Mouse (Mus musculus) intestine, embryonic 14.5 days (tissue): ENCODE measurements around the gene Olfr1133. TPM values are rescaled to one million over a fixed set of nuclear protein-coding genes. Genes with fewer than 3 reads are reported as not detected.
"Not testable (repeated sequence)": the region's sequence is repeated elsewhere in the genome, so short reads cannot be mapped to it uniquely, and the experiment has no call there.

Source experiments
- ATAC-seq: fragments of 200-750 bp; cut with Nextera tagmentation; replicated peaks from 2 replicates; pipeline ENCODE4 v1.8.0; 2017; ENCODE audit warnings: low read depth, moderate number of reproducible peaks, moderate TSS enrichment, moderate library complexity; ENCODE audit not compliant: low FRiP score, low TSS enrichment
- DNase-seq: peaks from one replicate; pipeline ENCODE4 v3.0.0-alpha.2; 2018; ENCODE audit warnings: low spot score
- H3K27ac ChIP-seq: fragments of 300-500 bp; sonication (generic); 2 replicates; pipeline ENCODE4 v1.5.1; 2014; ENCODE audit warnings: low read depth, mild to moderate bottlenecking, control low read depth
- H3K27me3 ChIP-seq: fragments of 300-500 bp; sonication (generic); replicated peaks from 2 replicates; pipeline ENCODE4 v1.6.1; 2014; ENCODE audit warnings: low read length, control low read depth; ENCODE audit not compliant: control insufficient read depth, insufficient read depth
- H3K36me3 ChIP-seq: fragments of 300-500 bp; sonication (generic); 2 replicates; pipeline ENCODE4 v1.6.1; 2014; ENCODE audit warnings: low read length, control low read depth; ENCODE audit not compliant: control insufficient read depth, insufficient read depth
- H3K4me1 ChIP-seq: fragments of 300-500 bp; sonication (generic); replicated peaks from 2 replicates; pipeline ENCODE4 v1.6.1; 2014; ENCODE audit warnings: low read length, control low read depth, mixed read lengths; ENCODE audit not compliant: control insufficient read depth, insufficient read depth
- H3K4me2 ChIP-seq: fragments of 300-500 bp; sonication (generic); 2 replicates; pipeline ENCODE4 v1.6.1; 2014; ENCODE audit warnings: low read length
- H3K4me3 ChIP-seq: fragments of 300-500 bp; sonication (generic); 2 replicates; pipeline ENCODE4 v1.5.1; 2014; ENCODE audit warnings: low read depth, low read length, control low read depth, mixed read lengths
- H3K9ac ChIP-seq: fragments of 300-500 bp; sonication (generic); 2 replicates; pipeline ENCODE4 v1.6.1; 2014; ENCODE audit warnings: mild to moderate bottlenecking, low read length
- H3K9me3 ChIP-seq: fragments of 300-500 bp; sonication (generic); 2 replicates; pipeline ENCODE4 v1.6.1; 2016; ENCODE audit warnings: low read length, control low read depth; ENCODE audit not compliant: control insufficient read depth
- WGBS: fragments of 180-500 bp; shearing (Covaris S2); extraction: QIAGEN DNeasy Blood & Tissue Kit; methylation state at CpG from one replicate; pipeline ENCODE4 v1.1.7; 2014; 5-methylcytosine and 5-hydroxymethylcytosine counted together
- polyA plus RNA-seq: library from polyadenylated mRNA; unstranded; fragments of >200 nt; fragmentation: Nextera tagmentation; extraction: Ambion mirVana; gene quantifications from 2 replicates; pipeline ENCODE4 v1.2.1, GENCODE M21; 2014

Gene Olfr1133
- not detected in 2 replicates for polyA plus RNA-seq

GRCm38 (mm10) chr2:87647274-87647673, at the start of gene Olfr1133:
Olfr1133 (minus strand) TSS chr2:87647374.
- Histone ChIP-seq H3K36me3 (no peaks in the 10 kb centered on the region), H3K4me3 (no peak within 1 kb of the TSS), H3K4me1 (no peaks in the 10 kb centered on the region), H3K27ac (no peak within 1 kb of the TSS), H3K9me3 (no peaks in the 10 kb centered on the region), H3K9ac (no peak within 1 kb of the TSS), H3K27me3 (no peaks in the 10 kb centered on the region), H3K4me2 (no peak within 1 kb of the TSS)
- DNase-seq (no peak), ATAC-seq (no peak)

GRCm38 (mm10) chr2:87693847-87694246, 46.7 kb upstream of the Olfr1133 start, which contains the start of gene Olfr1136:
Olfr1136 (minus strand) TSS chr2:87693947.
- DNase-seq (no peak), ATAC-seq (no peak)
- H3K27ac ChIP-seq, result no peak within 1 kb of the TSS
- no peaks in the 10 kb centered on the region for H3K4me1 ChIP-seq
- H3K9me3 ChIP-seq, result no peaks in the 10 kb centered on the region
- H3K4me3 ChIP-seq, result no peak within 1 kb of the TSS
- H3K4me2 ChIP-seq, result no peak within 1 kb of the TSS
- no peaks in the 10 kb centered on the region for H3K36me3 ChIP-seq
- H3K27me3 ChIP-seq, result no peaks in the 10 kb centered on the region
- H3K9ac ChIP-seq, result no peak within 1 kb of the TSS

- WGBS, result 16% methylated on average over 1 of the region's 1 CpGs
- no peak for ATAC-seq
- no peak within 1 kb of the TSS for H3K27ac ChIP-seq
These were observed 26.4 kb upstream of the Olfr1133 start, which contains the start of gene Olfr1135 for GRCm38 (mm10) chr2:87673564-87673963. Olfr1135 (minus strand) TSS chr2:87673664.

GRCm38 (mm10) chr2:87658360-87658759, 11.2 kb upstream of the Olfr1133 start, which contains the start of gene Olfr1134:
Olfr1134 (minus strand) TSS chr2:87658460.
- DNase-seq (no peak), ATAC-seq (no peak)
- Histone ChIP-seq H3K9me3 (no peaks in the 10 kb centered on the region), H3K27me3 (no peaks in the 10 kb centered on the region), H3K4me2 (no peak within 1 kb of the TSS), H3K4me1 (no peaks in the 10 kb centered on the region), H3K27ac (no peak within 1 kb of the TSS), H3K4me3 (no peak within 1 kb of the TSS), H3K9ac (no peak within 1 kb of the TSS), H3K36me3 (no peaks in the 10 kb centered on the region)
- 89% methylated on average over 2 of the region's 2 CpGs for WGBS

More at GRCm38 (mm10) chr2:87673564-87673963, 26.4 kb upstream of the Olfr1133 start, which contains the start of gene Olfr1135:
- H3K9me3 ChIP-seq, result no peaks in the 10 kb centered on the region
- H3K27me3 ChIP-seq, result no peaks in the 10 kb centered on the region
- DNase-seq, result no peak
- H3K36me3 ChIP-seq, result no peaks in the 10 kb centered on the region
- no peaks in the 10 kb centered on the region for H3K4me1 ChIP-seq
- H3K9ac ChIP-seq, result no peak within 1 kb of the TSS
- no peak within 1 kb of the TSS for H3K4me2 ChIP-seq
- no peak within 1 kb of the TSS for H3K4me3 ChIP-seq

- H3K4me3 ChIP-seq, result no peak overlapping the region
- no peak overlapping the region for H3K9ac ChIP-seq
- no peaks in the 10 kb centered on the region for H3K4me1 ChIP-seq
- ATAC-seq, result no peak
- H3K36me3 ChIP-seq, result no peaks in the 10 kb centered on the region
- no peaks in the 10 kb centered on the region for H3K9me3 ChIP-seq
- no peaks in the 10 kb centered on the region for H3K27me3 ChIP-seq
- no peak for DNase-seq
- H3K27ac ChIP-seq, result no peak overlapping the region
- H3K4me2 ChIP-seq, result no peak overlapping the region
These were observed 4.7 kb downstream of the Olfr1133 start for GRCm38 (mm10) chr2:87642441-87642840.

- ATAC-seq (no peak), DNase-seq (no peak)
- no peaks in the 10 kb centered on the region for H3K36me3 ChIP-seq
- no peak within 1 kb of the TSS for H3K27ac ChIP-seq
- H3K4me2 ChIP-seq, result no peak within 1 kb of the TSS
- no peak within 1 kb of the TSS for H3K9ac ChIP-seq
- H3K4me1 ChIP-seq, result no peaks in the 10 kb centered on the region
- no peaks in the 10 kb centered on the region for H3K27me3 ChIP-seq
- no peaks in the 10 kb centered on the region for H3K9me3 ChIP-seq
- no peak within 1 kb of the TSS for H3K4me3 ChIP-seq
These were observed 9.7 kb downstream of the Olfr1133 start, which contains the start of gene Olfr1132 for GRCm38 (mm10) chr2:87637435-87637834. Olfr1132 (minus strand) TSS chr2:87637535.

- Histone ChIP-seq H3K27ac (no peak within 1 kb of the TSS), H3K4me1 (no peaks in the 10 kb centered on the region), H3K4me3 (no peak within 1 kb of the TSS), H3K9ac (no peak within 1 kb of the TSS), H3K27me3 (no peaks in the 10 kb centered on the region), H3K36me3 (no peaks in the 10 kb centered on the region), H3K9me3 (no peaks in the 10 kb centered on the region), H3K4me2 (no peak within 1 kb of the TSS)
- no peak for ATAC-seq
- no peak for DNase-seq
- WGBS, result 73% methylated on average over 3 of the region's 3 CpGs
These were observed 20.4 kb downstream of the Olfr1133 start, which contains the start of gene Olfr1131 for GRCm38 (mm10) chr2:87626804-87627203. Olfr1131 (plus strand) TSS chr2:87627104.

- H3K4me2 ChIP-seq, H3K9ac ChIP-seq, H3K4me3 ChIP-seq, DNase-seq, H3K9me3 ChIP-seq, H3K27me3 ChIP-seq, H3K36me3 ChIP-seq, H3K27ac ChIP-seq, ATAC-seq, H3K4me1 ChIP-seq: not testable (repeated sequence)
These were observed 41.3 kb downstream of the Olfr1133 start, which contains the start of gene Olfr1130 for GRCm38 (mm10) chr2:87605912-87606311. Olfr1130 (plus strand) TSS chr2:87606212.
